Mouse (Mus musculus) heart, embryonic 15.5 days (tissue): Measurements from ENCODE around the gene Speg. TPM values are rescaled to one million over a fixed set of nuclear protein-coding genes. Genes with fewer than 3 reads are reported as not detected.

Experiments
- ATAC-seq: fragments of 200-750 bp; cut with Nextera tagmentation; replicated peaks from 2 replicates; pipeline ENCODE4 v1.8.0; 2017; ENCODE audit warnings: low read depth, moderate TSS enrichment; ENCODE audit not compliant: insufficient number of reproducible peaks, insufficient read depth, low FRiP score
- H3K27ac ChIP-seq: fragments of 300-500 bp; sonication (generic); 2 replicates; pipeline ENCODE4 v1.5.1; 2015; ENCODE audit warnings: mild to moderate bottlenecking, inconsistent platforms
- H3K27me3 ChIP-seq: fragments of 300-500 bp; sonication (generic); 2 replicates; pipeline ENCODE4 v1.6.1; 2015; ENCODE audit warnings: inconsistent platforms
- H3K36me3 ChIP-seq: fragments of 300-500 bp; sonication (generic); 2 replicates; pipeline ENCODE4 v1.6.1; 2015; ENCODE audit warnings: mild to moderate bottlenecking, inconsistent platforms
- H3K4me1 ChIP-seq: fragments of 300-500 bp; sonication (generic); replicated peaks from 2 replicates; pipeline ENCODE4 v1.6.1; 2015; ENCODE audit warnings: inconsistent platforms
- H3K4me2 ChIP-seq: fragments of 300-500 bp; sonication (generic); 2 replicates; pipeline ENCODE4 v1.6.1; 2015; ENCODE audit warnings: inconsistent platforms, mild to moderate bottlenecking, moderate library complexity
- H3K4me3 ChIP-seq: fragments of 300-500 bp; sonication (generic); 2 replicates; pipeline ENCODE4 v1.5.1; 2015; ENCODE audit warnings: mild to moderate bottlenecking, inconsistent platforms
- H3K9ac ChIP-seq: fragments of 300-500 bp; sonication (generic); 2 replicates; pipeline ENCODE4 v1.6.1; 2015; ENCODE audit warnings: mild to moderate bottlenecking, inconsistent platforms
- H3K9me3 ChIP-seq: fragments of 300-500 bp; sonication (generic); replicated peaks from 2 replicates; pipeline ENCODE4 v1.6.1; 2016; ENCODE audit warnings: inconsistent platforms
- WGBS: fragments of 180-500 bp; shearing (Covaris S2); methylation state at CpG from one replicate; pipeline ENCODE4 v1.1.7; 2015; ENCODE audit warnings: mixed read lengths; 5-methylcytosine and 5-hydroxymethylcytosine counted together
- polyA plus RNA-seq: library from polyadenylated mRNA; unstranded; fragments of >200 nt; fragmentation: Nextera tagmentation; extraction: Ambion mirVana; gene quantifications from 2 replicates; pipeline ENCODE4 v1.2.1, GENCODE M21; 2015

Speg gene
- polyA plus RNA-seq, 1 experiment from 2014 or later = 44.5 TPM

- Histone ChIP-seq H3K4me3 (no peak overlapping the region), H3K9me3 (no peaks in the 10 kb centered on the region), H3K27ac (no peak overlapping the region), H3K4me2 (no peak overlapping the region), H3K4me1 (peaks cover 45% of the 10 kb centered on the region), H3K27me3 (peaks cover 34% of the 10 kb centered on the region), H3K36me3 (peaks cover 12% of the 10 kb centered on the region; the same call in 1 of the 2 replicates), H3K9ac (no peak overlapping the region)
- WGBS = 59% methylated on average over 13 of the region's 13 CpGs
- ATAC-seq = no peak
These were observed 68.3 kb downstream of the Speg start for GRCm38 (mm10) chr1:75443247-75444024.

GRCm38 (mm10) chr1:75444208-75444607 is 69.1 kb downstream of the Speg start:
- no peak overlapping the region for H3K9ac ChIP-seq
- 49% methylated on average over 3 of the region's 3 CpGs for WGBS
- peaks cover 12% of the 10 kb centered on the region; the same call in 1 of the 2 replicates for H3K36me3 ChIP-seq
- ATAC-seq = no peak
- peaks cover 48% of the 10 kb centered on the region for H3K4me1 ChIP-seq
- no peaks in the 10 kb centered on the region for H3K9me3 ChIP-seq
- H3K4me3 ChIP-seq = no peak overlapping the region
- no peak overlapping the region for H3K27ac ChIP-seq
- H3K27me3 ChIP-seq = peaks cover 41% of the 10 kb centered on the region
- H3K4me2 ChIP-seq = no peak overlapping the region

- peak overlapping the region; percentile 60; the same call in 1 of the 2 replicates for H3K4me2 ChIP-seq
- H3K4me1 ChIP-seq = peaks cover 57% of the 10 kb centered on the region
- H3K9ac ChIP-seq = 0 out of 2 replicates have a peak overlapping the region, but pooled peaks have one; percentile 14
- no peaks in the 10 kb centered on the region for H3K9me3 ChIP-seq
- no peak overlapping the region for H3K27ac ChIP-seq
- H3K4me3 ChIP-seq = no peak overlapping the region
- WGBS = 13% methylated on average over 9 of the region's 9 CpGs
- H3K36me3 ChIP-seq = peaks cover 12% of the 10 kb centered on the region; the same call in 1 of the 2 replicates
- H3K27me3 ChIP-seq = peaks cover 52% of the 10 kb centered on the region
- ATAC-seq = peak; percentile 7; the same call in 1 of the 2 replicates
These were observed 70.1 kb downstream of the Speg start for GRCm38 (mm10) chr1:75445141-75445701.

GRCm38 (mm10) chr1:75445751-75446611 is 70.9 kb downstream of the Speg start:
- peaks cover 12% of the 10 kb centered on the region; the same call in 1 of the 2 replicates for H3K36me3 ChIP-seq
- 0 out of 2 replicates have a peak, but pooled peaks have one; percentile 17 for ATAC-seq
- H3K4me3 ChIP-seq = peak overlapping the region; percentile 34
- H3K4me1 ChIP-seq = peaks cover 65% of the 10 kb centered on the region
- H3K9me3 ChIP-seq = no peaks in the 10 kb centered on the region
- no peak overlapping the region for H3K27ac ChIP-seq
- under 1% methylated on average over 22 of the region's 22 CpGs for WGBS
- H3K4me2 ChIP-seq = peak overlapping the region; percentile 60
- H3K9ac ChIP-seq = peak overlapping the region; percentile 43
- H3K27me3 ChIP-seq = peaks cover 59% of the 10 kb centered on the region

- peak overlapping the region; percentile 60 for H3K4me2 ChIP-seq
- 0 out of 2 replicates have a peak overlapping the region, but pooled peaks have one; percentile 43 for H3K9ac ChIP-seq
- H3K27me3 ChIP-seq = peaks cover 66% of the 10 kb centered on the region
These were observed 71.6 kb downstream of the Speg start for GRCm38 (mm10) chr1:75446656-75447055.

GRCm38 (mm10) chr1:75447265-75448051 is 72.4 kb downstream of the Speg start:
- H3K27me3 ChIP-seq = peaks cover 74% of the 10 kb centered on the region
- H3K27ac ChIP-seq = no peak overlapping the region
- H3K4me2 ChIP-seq = peak overlapping the region; percentile 60
- 12% methylated on average over 10 of the region's 10 CpGs for WGBS
- 0 out of 2 replicates have a peak, but pooled peaks cover 4% of the 10 kb centered on the region for H3K36me3 ChIP-seq
- peak overlapping the region; percentile 17; the same call in 1 of the 2 replicates for H3K4me3 ChIP-seq
- H3K4me1 ChIP-seq = peaks cover 67% of the 10 kb centered on the region
- ATAC-seq = no peak
- no peak overlapping the region for H3K9ac ChIP-seq
- no peaks in the 10 kb centered on the region for H3K9me3 ChIP-seq

More at GRCm38 (mm10) chr1:75446656-75447055, 71.6 kb downstream of the Speg start:
- Histone ChIP-seq H3K27ac (no peak overlapping the region), H3K36me3 (peaks cover 8% of the 10 kb centered on the region; the same call in 1 of the 2 replicates), H3K9me3 (no peaks in the 10 kb centered on the region), H3K4me1 (peaks cover 67% of the 10 kb centered on the region), H3K4me3 (no peak overlapping the region)
- no peak; the same call in 1 of the 2 replicates for ATAC-seq
- 8% methylated on average over 20 of the region's 20 CpGs for WGBS

DNA sequence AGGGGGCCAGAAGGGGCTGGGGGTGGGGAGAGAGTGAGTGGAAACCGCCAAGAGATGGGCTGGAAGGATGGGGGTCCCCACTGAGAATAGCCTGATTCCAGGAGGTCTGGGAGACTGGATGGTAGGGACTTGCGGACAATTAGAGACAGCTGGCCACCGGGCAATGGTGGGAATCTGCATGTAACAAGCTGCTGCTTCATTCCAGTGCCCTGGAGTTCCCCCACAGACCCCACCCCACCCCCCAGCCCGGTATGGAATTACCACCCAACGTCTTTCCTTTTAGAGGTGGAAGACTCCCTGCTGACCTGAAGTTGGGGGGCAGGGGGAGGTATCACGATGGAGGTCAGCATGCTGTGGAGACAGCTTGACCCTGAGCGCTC is 72.9 kb downstream of the Speg start:
- Histone ChIP-seq H3K4me3 (no peak overlapping the region), H3K4me2 (peak overlapping the region; percentile 60), H3K9me3 (no peaks in the 10 kb centered on the region), H3K4me1 (peaks cover 67% of the 10 kb centered on the region), H3K27ac (no peak overlapping the region), H3K36me3 (no peaks in the 10 kb centered on the region), H3K27me3 (peaks cover 80% of the 10 kb centered on the region), H3K9ac (no peak overlapping the region)
- no peak for ATAC-seq
- WGBS = 8% methylated on average over 7 of the region's 7 CpGs

- ATAC-seq = no peak
- Histone ChIP-seq H3K4me2 (no peak overlapping the region), H3K4me1 (peaks cover 67% of the 10 kb centered on the region), H3K27me3 (peaks cover 88% of the 10 kb centered on the region), H3K27ac (no peak overlapping the region), H3K9ac (no peak overlapping the region), H3K4me3 (no peak overlapping the region), H3K36me3 (no peaks in the 10 kb centered on the region), H3K9me3 (no peaks in the 10 kb centered on the region)
- WGBS = 9% methylated on average over 13 of the region's 14 CpGs
These were observed 73.8 kb downstream of the Speg start for GRCm38 (mm10) chr1:75448937-75449336.

- Histone ChIP-seq H3K27ac (no peak overlapping the region), H3K4me2 (peak overlapping the region; percentile 62), H3K27me3 (peaks cover 92% of the 10 kb centered on the region), H3K9ac (no peak overlapping the region), H3K4me3 (no peak overlapping the region), H3K9me3 (no peaks in the 10 kb centered on the region), H3K36me3 (no peaks in the 10 kb centered on the region), H3K4me1 (peaks cover 65% of the 10 kb centered on the region)
- no peak for ATAC-seq
- 10% methylated on average over 8 of the region's 8 CpGs for WGBS
These were observed 74.5 kb downstream of the Speg start for GRCm38 (mm10) chr1:75449377-75450135.
